Mouse (Mus musculus): ENCODE measurements around the gene Tmem30a. TPM values are rescaled to one million over a fixed set of nuclear protein-coding genes. Genes with fewer than 3 reads are reported as not detected.

Tmem30a gene
- polyA plus RNA-seq, 1 experiment from 2014 or later: 80.0 TPM

- no peaks in the 10 kb centered on the region for H3K27me3 ChIP-seq (replicated peaks)
- no peak overlapping the region for H3K27ac ChIP-seq (replicated peaks)
- no peak overlapping the region for H3K9ac ChIP-seq
- no peaks in the 10 kb centered on the region for H3K4me1 ChIP-seq
- H3K9me3 ChIP-seq: no peaks in the 10 kb centered on the region
- no peak overlapping the region for H3K4me2 ChIP-seq
- 74% methylated on average over 4 of the region's 4 CpGs for WGBS
- H3K4me3 ChIP-seq: no peak overlapping the region
- peaks cover 6% of the 10 kb centered on the region; the same call in 1 of the 2 replicates for H3K36me3 ChIP-seq
- no peak for ATAC-seq (ENCODE audit: extremely low read depth, insufficient number of reproducible peaks, low FRiP score, low TSS enrichment)
Measured at GRCm38 (mm10) chr9:79745036-79745435, 48.3 kb downstream of the Tmem30a start.

GRCm38 (mm10) chr9:79735608-79736007, 57.7 kb downstream of the Tmem30a start:
- Histone ChIP-seq H3K9ac (no peak overlapping the region), H3K27me3 (replicated peaks) (no peaks in the 10 kb centered on the region), H3K36me3 (no peaks in the 10 kb centered on the region), H3K4me2 (no peak overlapping the region), H3K4me3 (no peak overlapping the region), H3K9me3 (no peaks in the 10 kb centered on the region), H3K27ac (replicated peaks) (no peak overlapping the region), H3K4me1 (peaks cover 4% of the 10 kb centered on the region; the same call in 1 of the 2 replicates)
- 78% methylated on average over 6 of the region's 6 CpGs for WGBS
- ATAC-seq (ENCODE audit: extremely low read depth, insufficient number of reproducible peaks, low FRiP score, low TSS enrichment): no peak

GRCm38 (mm10) chr9:79730301-79730700, 63.0 kb downstream of the Tmem30a start:
- H3K4me3 ChIP-seq: no peak overlapping the region
- H3K27ac ChIP-seq (replicated peaks): no peak overlapping the region
- 61% methylated on average over 5 of the region's 5 CpGs for WGBS
- no peaks in the 10 kb centered on the region for H3K27me3 ChIP-seq (replicated peaks)
- no peak overlapping the region for H3K9ac ChIP-seq
- H3K4me2 ChIP-seq: no peak overlapping the region
- no peak for ATAC-seq (ENCODE audit: extremely low read depth, insufficient number of reproducible peaks, low FRiP score, low TSS enrichment)
- H3K4me1 ChIP-seq: no peaks in the 10 kb centered on the region
- no peaks in the 10 kb centered on the region for H3K36me3 ChIP-seq
- H3K9me3 ChIP-seq: no peaks in the 10 kb centered on the region

- no peak overlapping the region for H3K4me2 ChIP-seq
- peaks cover 26% of the 10 kb centered on the region for H3K27me3 ChIP-seq (replicated peaks)
- 30% methylated on average over 5 of the region's 5 CpGs for WGBS
- no peaks in the 10 kb centered on the region for H3K36me3 ChIP-seq
- H3K4me1 ChIP-seq: peaks cover 21% of the 10 kb centered on the region
- H3K4me3 ChIP-seq: no peak overlapping the region
- ATAC-seq (ENCODE audit: extremely low read depth, insufficient number of reproducible peaks, low FRiP score, low TSS enrichment): no peak
- 0 out of 2 replicates have a peak, but pooled peaks cover 4% of the 10 kb centered on the region for H3K9me3 ChIP-seq
- H3K9ac ChIP-seq: no peak overlapping the region
- no peak overlapping the region for H3K27ac ChIP-seq (replicated peaks)
Measured at GRCm38 (mm10) chr9:79723090-79723489, 70.2 kb downstream of the Tmem30a start.

GRCm38 (mm10) chr9:79721056-79721455, 72.3 kb downstream of the Tmem30a start:
- H3K27ac ChIP-seq (replicated peaks): no peak overlapping the region
- H3K4me2 ChIP-seq: peak overlapping the region; percentile 44
- H3K4me1 ChIP-seq: peaks cover 37% of the 10 kb centered on the region
- no peak for ATAC-seq (ENCODE audit: extremely low read depth, insufficient number of reproducible peaks, low FRiP score, low TSS enrichment)
- 11% methylated on average over 9 of the region's 9 CpGs for WGBS
- no peaks in the 10 kb centered on the region for H3K36me3 ChIP-seq
- 0 out of 2 replicates have a peak, but pooled peaks cover 4% of the 10 kb centered on the region for H3K9me3 ChIP-seq
- H3K4me3 ChIP-seq: no peak overlapping the region
- no peak overlapping the region for H3K9ac ChIP-seq
- peaks cover 26% of the 10 kb centered on the region for H3K27me3 ChIP-seq (replicated peaks)

GRCm38 (mm10) chr9:79720143-79720542, 73.2 kb downstream of the Tmem30a start:
- ATAC-seq (ENCODE audit: extremely low read depth, insufficient number of reproducible peaks, low FRiP score, low TSS enrichment): no peak
- Histone ChIP-seq H3K27me3 (replicated peaks) (peaks cover 26% of the 10 kb centered on the region), H3K27ac (replicated peaks) (no peak overlapping the region), H3K36me3 (no peaks in the 10 kb centered on the region), H3K9me3 (0 out of 2 replicates have a peak, but pooled peaks cover 4% of the 10 kb centered on the region), H3K4me2 (peak overlapping the region; percentile 87), H3K4me1 (peaks cover 44% of the 10 kb centered on the region), H3K9ac (no peak overlapping the region), H3K4me3 (peak overlapping the region; percentile 71)
- 45% methylated on average over 9 of the region's 9 CpGs for WGBS

GRCm38 (mm10) chr9:79719451-79719850, 73.9 kb downstream of the Tmem30a start:
- peak overlapping the region; percentile 71 for H3K4me3 ChIP-seq
- 0 out of 2 replicates have a peak, but pooled peaks cover 4% of the 10 kb centered on the region for H3K9me3 ChIP-seq
- H3K9ac ChIP-seq: peak overlapping the region; percentile 84
- H3K27me3 ChIP-seq (replicated peaks): peaks cover 26% of the 10 kb centered on the region
- peaks cover 51% of the 10 kb centered on the region for H3K4me1 ChIP-seq
- 2% methylated on average over 28 of the region's 28 CpGs for WGBS
- ATAC-seq (ENCODE audit: extremely low read depth, insufficient number of reproducible peaks, low FRiP score, low TSS enrichment): no peak
- peak overlapping the region; percentile 87 for H3K4me2 ChIP-seq
- H3K27ac ChIP-seq (replicated peaks): peak overlapping the region; percentile 72; the same call in 1 of the 2 replicates
- no peaks in the 10 kb centered on the region for H3K36me3 ChIP-seq

Other genes with a start within 250 kb of the Tmem30a start
- 13.2 and 14.7 TPM in 2 replicates for gene Col12a1, start 74.7 kb downstream of the Tmem30a start, polyA plus RNA-seq (2015; fragmentation: Nextera tagmentation; extraction: Ambion mirVana)
- gene Cox7a2, start 33.6 kb downstream of the Tmem30a start, polyA plus RNA-seq (2015; fragmentation: Nextera tagmentation; extraction: Ambion mirVana): 1,316 and 1,450 TPM in 2 replicates
- gene Filip1, start 219.3 kb upstream of the Tmem30a start, polyA plus RNA-seq (2015; fragmentation: Nextera tagmentation; extraction: Ambion mirVana): 24.5 and 27.3 TPM in 2 replicates